Mouse (Mus musculus): ENCODE measurements around the gene Dnaja3. TPM values are rescaled to one million over a fixed set of nuclear protein-coding genes. Genes with fewer than 3 reads are reported as not detected.
"Not testable (repeated sequence)": the region's sequence is repeated elsewhere in the genome, so short reads cannot be mapped to it uniquely, and the experiment has no call there.

Gene Dnaja3
- polyA plus RNA-seq, 1 experiment from 2014 or later, result 65.5 TPM

DNA sequence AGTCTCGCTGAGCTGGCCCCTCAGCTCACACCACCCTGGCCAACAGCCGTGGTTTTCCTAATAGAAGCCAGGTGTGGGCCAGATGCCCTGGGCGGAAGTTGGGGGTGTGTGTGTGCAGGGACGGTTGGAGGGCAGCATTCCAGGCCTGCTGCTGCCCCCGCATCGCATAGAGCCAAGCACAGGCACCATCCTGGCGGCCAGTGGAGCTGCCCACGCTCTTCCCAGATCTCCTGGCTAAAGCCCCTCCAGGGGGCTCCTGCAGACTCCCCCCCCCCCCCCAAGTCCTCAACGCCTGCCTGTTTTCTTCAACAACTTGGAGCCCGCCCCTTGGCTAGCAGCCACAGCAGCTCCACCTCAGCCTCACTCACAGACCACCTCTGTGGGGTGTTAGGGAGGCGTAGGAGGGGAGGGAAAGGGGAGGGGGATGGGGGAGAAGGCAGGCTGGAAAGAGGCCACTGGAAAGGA, 19.0 kb downstream of the Dnaja3 start:
- no peaks in the 10 kb centered on the region for H3K27me3 ChIP-seq (replicated peaks)
- H3K4me2 ChIP-seq, result no peak overlapping the region
- 0 out of 2 replicates have a peak, but pooled peaks have one; percentile 45 for ATAC-seq (replicated peaks)
- H3K36me3 ChIP-seq (replicated peaks), result peaks cover 16% of the 10 kb centered on the region; the same call in 1 of the 2 replicates
- H3K9ac ChIP-seq, result no peak overlapping the region
- no peak overlapping the region for H3K27ac ChIP-seq
- H3K9me3 ChIP-seq, result no peaks in the 10 kb centered on the region
- H3K4me3 ChIP-seq, result no peak overlapping the region
- H3K4me1 ChIP-seq, result peaks cover 21% of the 10 kb centered on the region
- 33% methylated on average over 11 of the region's 11 CpGs for WGBS

DNA sequence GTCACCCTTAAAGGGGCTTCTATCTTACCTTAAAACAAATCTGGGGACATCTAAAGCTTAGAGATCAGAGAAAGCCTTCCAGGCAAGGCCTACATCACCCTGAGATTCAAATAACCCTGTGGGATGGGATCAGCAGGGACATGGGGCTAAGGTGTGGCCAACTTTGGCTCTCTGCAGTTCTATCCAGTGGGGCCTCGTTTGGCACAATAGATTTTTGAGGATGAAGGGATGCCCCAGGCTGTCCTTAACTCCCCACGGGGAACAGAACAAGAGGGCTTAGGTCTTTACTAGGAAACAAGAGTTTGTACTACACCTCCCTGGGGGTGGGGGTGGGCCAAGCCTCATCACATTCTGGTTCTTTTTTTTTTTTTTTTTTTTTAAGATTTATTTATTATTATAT, 19.5 kb downstream of the Dnaja3 start:
- WGBS, result 15% methylated on average over 2 of the region's 2 CpGs
- no peak overlapping the region for H3K27ac ChIP-seq

GRCm38 (mm10) chr16:4661605-4662004, 21.8 kb downstream of the Dnaja3 start:
- H3K9ac ChIP-seq, result no peak overlapping the region
- H3K36me3 ChIP-seq (replicated peaks), result peaks cover 27% of the 10 kb centered on the region; the same call in 1 of the 2 replicates
- H3K4me2 ChIP-seq, result no peak overlapping the region
- H3K27me3 ChIP-seq (replicated peaks), result no peaks in the 10 kb centered on the region
- 89% methylated on average over 2 of the region's 2 CpGs for WGBS
- no peaks in the 10 kb centered on the region for H3K9me3 ChIP-seq
- H3K27ac ChIP-seq, result no peak overlapping the region
- no peak overlapping the region for H3K4me3 ChIP-seq
- H3K4me1 ChIP-seq, result peaks cover 5% of the 10 kb centered on the region
- no peak for ATAC-seq (replicated peaks)

More for the DNA sequence above, 19.5 kb downstream of the Dnaja3 start:
- no peaks in the 10 kb centered on the region for H3K9me3 ChIP-seq
- no peak overlapping the region for H3K9ac ChIP-seq
- peaks cover 21% of the 10 kb centered on the region for H3K4me1 ChIP-seq
- H3K4me2 ChIP-seq, result no peak overlapping the region
- no peak overlapping the region for H3K4me3 ChIP-seq
- ATAC-seq (replicated peaks), result no peak
- no peaks in the 10 kb centered on the region for H3K27me3 ChIP-seq (replicated peaks)
- peaks cover 16% of the 10 kb centered on the region; the same call in 1 of the 2 replicates for H3K36me3 ChIP-seq (replicated peaks)

DNA sequence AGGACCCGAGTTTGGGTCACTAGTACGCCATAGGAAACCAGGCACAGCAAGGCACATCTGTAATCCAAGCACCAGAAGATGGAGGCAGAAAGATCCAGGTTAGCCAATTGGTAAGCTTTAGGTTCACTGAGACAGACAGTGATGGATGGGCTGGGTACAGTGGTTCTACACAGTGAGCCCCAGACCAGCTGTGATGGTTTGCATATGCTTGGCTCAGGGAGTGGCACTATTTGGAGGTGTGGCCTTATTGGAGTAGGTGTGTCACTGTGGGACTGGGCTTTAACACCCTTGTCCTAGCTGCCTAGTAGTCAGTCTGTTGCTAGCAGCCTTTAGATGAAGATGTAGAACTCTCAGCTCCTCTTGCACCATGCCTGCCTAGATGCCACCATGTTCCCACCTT, 24.0 kb downstream of the Dnaja3 start:
- no peaks in the 10 kb centered on the region for H3K9me3 ChIP-seq
- WGBS, result 87% methylated on average over 2 of the region's 2 CpGs
- H3K36me3 ChIP-seq (replicated peaks), result peaks cover 28% of the 10 kb centered on the region; the same call in 1 of the 2 replicates
- peaks cover 5% of the 10 kb centered on the region for H3K4me1 ChIP-seq
- H3K27me3 ChIP-seq (replicated peaks), result no peaks in the 10 kb centered on the region
- H3K9ac ChIP-seq, result no peak overlapping the region
- no peak overlapping the region for H3K4me3 ChIP-seq
- no peak overlapping the region for H3K27ac ChIP-seq
- ATAC-seq (replicated peaks), result no peak
- H3K4me2 ChIP-seq, result no peak overlapping the region

DNA sequence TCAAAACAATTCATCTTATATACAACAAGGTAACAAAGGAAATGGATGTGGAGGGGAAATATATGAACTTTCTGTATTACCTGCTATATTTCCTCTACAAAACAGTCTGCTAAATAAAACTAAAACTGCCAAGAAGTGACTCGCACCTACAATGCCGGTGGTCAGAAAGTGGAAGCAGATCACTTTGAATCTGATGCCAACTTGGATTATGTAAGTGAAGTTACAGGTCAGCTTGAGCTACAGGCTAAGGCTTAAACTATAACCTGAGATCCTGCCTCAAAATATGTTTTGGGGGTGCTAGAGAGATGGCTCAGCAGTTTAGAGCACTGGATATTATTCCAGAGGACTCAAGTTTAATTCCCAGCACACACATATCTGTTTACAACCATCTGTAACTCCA, 25.9 kb downstream of the Dnaja3 start:
- Histone ChIP-seq H3K27me3 (replicated peaks) (no peaks in the 10 kb centered on the region), H3K9me3 (no peaks in the 10 kb centered on the region), H3K36me3 (replicated peaks) (peaks cover 24% of the 10 kb centered on the region; the same call in 1 of the 2 replicates), H3K4me1 (no peaks in the 10 kb centered on the region), H3K27ac (no peak overlapping the region), H3K9ac (no peak overlapping the region), H3K4me2 (no peak overlapping the region), H3K4me3 (no peak overlapping the region)
- WGBS, result 95% methylated on average over 2 of the region's 2 CpGs
- no peak for ATAC-seq (replicated peaks)

DNA sequence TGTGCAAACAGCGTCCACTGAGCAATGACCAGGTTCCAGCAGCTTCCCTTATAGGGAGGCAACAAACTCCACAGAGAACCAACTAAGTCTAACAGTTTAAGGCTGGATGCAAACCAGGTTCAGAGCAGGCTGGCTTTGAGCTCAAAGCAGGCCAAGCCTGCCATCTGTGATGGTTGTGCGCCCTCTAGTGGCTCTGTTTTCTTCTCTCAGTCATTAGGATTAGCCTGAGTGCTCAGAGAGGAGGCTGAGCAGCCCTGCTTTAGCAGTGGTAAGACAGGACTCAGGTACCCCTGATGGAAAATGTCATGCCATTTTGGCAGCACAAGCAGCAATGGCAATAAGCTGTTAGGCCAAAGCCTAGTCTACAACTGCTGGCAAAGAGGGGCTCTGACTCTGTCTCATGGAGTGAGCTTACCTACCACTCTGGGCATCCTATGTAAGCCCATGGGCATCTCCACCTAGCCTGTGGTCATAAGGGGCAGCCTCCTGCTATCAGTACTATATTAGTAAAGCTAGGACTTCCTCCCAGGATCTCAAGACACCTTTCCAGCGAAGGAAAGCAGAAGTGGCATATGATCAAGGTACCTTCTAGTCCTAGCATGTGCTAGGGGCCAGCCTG, 27.5 kb downstream of the Dnaja3 start:
- peak; percentile 90 for ATAC-seq (replicated peaks)
- peaks cover 16% of the 10 kb centered on the region; the same call in 1 of the 2 replicates for H3K36me3 ChIP-seq (replicated peaks)
- H3K4me1 ChIP-seq, result no peaks in the 10 kb centered on the region

GRCm38 (mm10) chr16:4670317-4670716, 30.5 kb downstream of the Dnaja3 start:
- 80% methylated on average over 5 of the region's 5 CpGs for WGBS
- H3K27me3 ChIP-seq (replicated peaks), result no peaks in the 10 kb centered on the region
- no peak for ATAC-seq (replicated peaks)
- H3K9me3 ChIP-seq, result no peaks in the 10 kb centered on the region
- H3K4me1 ChIP-seq, result no peaks in the 10 kb centered on the region
- peaks cover 11% of the 10 kb centered on the region for H3K36me3 ChIP-seq (replicated peaks)
- no peak overlapping the region for H3K9ac ChIP-seq
- no peak overlapping the region for H3K4me2 ChIP-seq
- no peak overlapping the region for H3K27ac ChIP-seq
- no peak overlapping the region for H3K4me3 ChIP-seq

More for the DNA sequence above, 27.5 kb downstream of the Dnaja3 start:
- no peaks in the 10 kb centered on the region for H3K9me3 ChIP-seq
- no peaks in the 10 kb centered on the region for H3K27me3 ChIP-seq (replicated peaks)
- no peak overlapping the region for H3K27ac ChIP-seq
- no peak overlapping the region for H3K4me3 ChIP-seq
- H3K9ac ChIP-seq, result no peak overlapping the region
- 23% methylated on average over 3 of the region's 3 CpGs for WGBS
- H3K4me2 ChIP-seq, result no peak overlapping the region

GRCm38 (mm10) chr16:4674091-4674490, 34.3 kb downstream of the Dnaja3 start:
- Histone ChIP-seq H3K36me3 (replicated peaks) (peaks cover 9% of the 10 kb centered on the region), H3K27ac (no peak overlapping the region), H3K9ac (no peak overlapping the region), H3K4me1 (peaks cover 12% of the 10 kb centered on the region), H3K4me3 (no peak overlapping the region), H3K27me3 (replicated peaks) (no peaks in the 10 kb centered on the region), H3K4me2 (no peak overlapping the region), H3K9me3 (no peaks in the 10 kb centered on the region)
- 86% methylated on average over 4 of the region's 4 CpGs for WGBS
- no peak for ATAC-seq (replicated peaks)

- ATAC-seq (replicated peaks), result no peak
Measured at GRCm38 (mm10) chr16:4676836-4677235, 37.0 kb downstream of the Dnaja3 start.

GRCm38 (mm10) chr16:4678080-4678479, 38.3 kb downstream of the Dnaja3 start:
- Histone ChIP-seq H3K9me3 (no peaks in the 10 kb centered on the region), H3K4me1 (peaks cover 17% of the 10 kb centered on the region), H3K9ac (peak overlapping the region; percentile 59; the same call in 1 of the 2 replicates), H3K27me3 (replicated peaks) (no peaks in the 10 kb centered on the region), H3K4me3 (no peak overlapping the region), H3K36me3 (replicated peaks) (peaks cover 9% of the 10 kb centered on the region), H3K4me2 (peak overlapping the region; percentile 97; the same call in 1 of the 2 replicates), H3K27ac (no peak overlapping the region)
- ATAC-seq (replicated peaks), result no peak
- WGBS, result 89% methylated on average over 5 of the region's 5 CpGs

More at GRCm38 (mm10) chr16:4676836-4677235, 37.0 kb downstream of the Dnaja3 start:
- no peak overlapping the region for H3K4me3 ChIP-seq
- H3K4me2 ChIP-seq, result no peak overlapping the region
- H3K9ac ChIP-seq, result no peak overlapping the region
- no peaks in the 10 kb centered on the region for H3K27me3 ChIP-seq (replicated peaks)
- H3K36me3 ChIP-seq (replicated peaks), result peaks cover 9% of the 10 kb centered on the region
- no peak overlapping the region for H3K27ac ChIP-seq
- H3K9me3 ChIP-seq, result no peaks in the 10 kb centered on the region
- peaks cover 14% of the 10 kb centered on the region for H3K4me1 ChIP-seq
- WGBS, result 100% methylated on average over 5 of the region's 5 CpGs

DNA sequence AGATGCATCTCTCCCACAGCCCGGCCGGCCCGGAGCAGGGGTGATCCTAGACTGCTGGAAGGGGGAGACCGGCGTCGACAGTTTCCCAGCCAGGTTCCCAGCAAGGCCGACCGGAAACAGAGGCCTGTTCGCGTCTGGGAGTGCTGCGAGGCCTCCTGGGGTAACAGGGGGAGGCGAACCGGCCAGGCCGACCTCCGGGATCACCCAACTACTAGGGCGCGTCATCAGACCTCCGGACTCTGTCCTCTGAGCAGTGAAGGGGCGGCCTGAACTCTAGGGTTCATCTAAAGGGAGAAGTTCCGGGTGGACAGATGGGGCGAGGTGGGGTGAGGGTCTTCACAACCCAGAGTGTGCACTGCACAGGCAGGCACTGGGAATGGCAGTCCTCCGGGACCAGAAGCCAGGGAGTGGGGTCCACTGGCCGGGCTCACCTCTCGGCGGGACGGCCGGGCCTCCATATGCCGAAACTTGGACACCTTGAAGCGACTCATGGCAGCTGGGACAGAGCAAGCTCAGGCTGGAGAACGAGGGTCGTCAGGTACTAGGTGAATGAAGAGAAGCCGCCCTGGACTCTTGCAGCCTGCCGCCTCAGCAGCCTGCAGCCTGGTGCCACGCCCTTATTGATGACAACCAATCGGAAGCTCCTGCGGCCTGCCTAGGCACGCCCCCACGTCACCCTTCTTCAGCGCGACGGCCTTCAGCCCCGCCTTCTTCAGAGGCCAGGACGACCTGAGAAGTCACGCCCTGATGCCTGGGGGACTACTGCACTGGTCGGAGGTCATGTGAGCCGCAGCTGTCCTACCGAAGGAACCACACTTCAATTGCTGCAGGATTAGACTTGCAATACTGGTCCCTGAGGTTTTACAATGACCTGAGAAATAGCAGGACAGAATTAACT, 39.6 kb downstream of the Dnaja3 start, which contains the start of gene Coro7:
Coro7 (minus strand) TSS at position 657 of the 898 bp plus-strand sequence.
- WGBS, result under 1% methylated on average over 47 of the region's 47 CpGs
- H3K9me3 ChIP-seq, result no peaks in the 10 kb centered on the region
- H3K27ac ChIP-seq, result peak within 1 kb of the TSS; percentile 27; the same call in 1 of the 2 replicates
- H3K9ac ChIP-seq, result peak within 1 kb of the TSS; percentile 59
- peaks cover 21% of the 10 kb centered on the region for H3K4me1 ChIP-seq
- peak within 1 kb of the TSS; percentile 59 for H3K4me3 ChIP-seq
- no peaks in the 10 kb centered on the region for H3K27me3 ChIP-seq (replicated peaks)
- peak; percentile 92 for ATAC-seq (replicated peaks)
- H3K4me2 ChIP-seq, result peak within 1 kb of the TSS; percentile 97
- peaks cover 9% of the 10 kb centered on the region for H3K36me3 ChIP-seq (replicated peaks)

- H3K9me3 ChIP-seq; H3K4me3 ChIP-seq; H3K4me2 ChIP-seq; H3K27me3 ChIP-seq (replicated peaks); H3K36me3 ChIP-seq (replicated peaks); H3K27ac ChIP-seq; ATAC-seq (replicated peaks); H3K9ac ChIP-seq: not testable (repeated sequence)
- H3K4me1 ChIP-seq, result peaks cover 34% of the 10 kb centered on the region
- 81% methylated on average over 3 of the region's 3 CpGs for WGBS
Measured at GRCm38 (mm10) chr16:4680922-4681455, 41.2 kb downstream of the Dnaja3 start.
